Mouse (Mus musculus) embryonic facial prominence, embryonic 11.5 days (tissue): Measurements from ENCODE around the gene Ephb2. TPM values are rescaled to one million over a fixed set of nuclear protein-coding genes. Genes with fewer than 3 reads are reported as not detected.
A peak's percentile ranks its signal among the peaks of the same experiment; 100 is the strongest.

Source experiments
- ATAC-seq: fragments of 200-750 bp; cut with Nextera tagmentation; replicated peaks from 2 replicates; pipeline ENCODE4 v1.8.0; 2017; ENCODE audit warnings: low read depth; ENCODE audit not compliant: insufficient number of reproducible peaks, low FRiP score, low TSS enrichment
- DNase-seq: peaks from one replicate; pipeline ENCODE4 v3.0.0-alpha.2; 2015; ENCODE audit warnings: low spot score
- H3K27ac ChIP-seq: fragments of 300-500 bp; sonication (generic); replicated peaks from 2 replicates; pipeline ENCODE4 v1.5.1; 2014; ENCODE audit warnings: mild to moderate bottlenecking, low read depth, low read length, control low read depth
- H3K27me3 ChIP-seq: fragments of 300-500 bp; sonication (generic); 2 replicates; pipeline ENCODE4 v1.6.1; 2014; ENCODE audit warnings: mild to moderate bottlenecking, low read length, moderate library complexity, mixed read lengths; ENCODE audit not compliant: control insufficient read depth, insufficient read depth
- H3K36me3 ChIP-seq: fragments of 300-500 bp; sonication (generic); replicated peaks from 2 replicates; pipeline ENCODE4 v1.6.1; 2014; ENCODE audit warnings: low read depth, mild to moderate bottlenecking, low read length, moderate library complexity, mixed read lengths; ENCODE audit not compliant: control insufficient read depth, insufficient read depth
- H3K4me1 ChIP-seq: fragments of 300-500 bp; sonication (generic); 2 replicates; pipeline ENCODE4 v1.6.1; 2014; ENCODE audit warnings: low read length, mixed read lengths; ENCODE audit not compliant: control insufficient read depth, insufficient read depth
- H3K4me2 ChIP-seq: fragments of 300-500 bp; sonication (generic); 2 replicates; pipeline ENCODE4 v1.6.1; 2014; ENCODE audit warnings: low read depth, mild to moderate bottlenecking, control low read depth, low read length, moderate library complexity
- H3K4me3 ChIP-seq: fragments of 300-500 bp; sonication (generic); 2 replicates; pipeline ENCODE4 v1.5.1; 2014; ENCODE audit warnings: low read depth, low read length, control low read depth
- H3K9ac ChIP-seq: fragments of 300-500 bp; sonication (generic); replicated peaks from 2 replicates; pipeline ENCODE4 v1.6.1; 2014; ENCODE audit warnings: mild to moderate bottlenecking, control low read depth, low read length
- H3K9me3 ChIP-seq: fragments of 300-500 bp; sonication (generic); replicated peaks from 2 replicates; pipeline ENCODE4 v1.6.1; 2016; ENCODE audit warnings: mild to moderate bottlenecking, low read length, inconsistent platforms, mixed read lengths; ENCODE audit not compliant: control insufficient read depth
- WGBS: fragments of 180-500 bp; shearing (Covaris S2); extraction: QIAGEN DNeasy Blood & Tissue Kit; methylation state at CpG from one replicate; pipeline ENCODE4 v1.1.7; 2014; 5-methylcytosine and 5-hydroxymethylcytosine counted together
- polyA plus RNA-seq: library from polyadenylated mRNA; unstranded; fragments of >200 nt; fragmentation: Nextera tagmentation; extraction: Ambion mirVana; gene quantifications from 2 replicates; pipeline ENCODE4 v1.2.1, GENCODE M21; 2014

The Ephb2 gene
- polyA plus RNA-seq, 1 experiment from 2014 or later: 11.7 TPM

- Histone ChIP-seq H3K27ac (no peak overlapping the region), H3K4me3 (no peak overlapping the region), H3K9ac (no peak overlapping the region), H3K4me2 (no peak overlapping the region), H3K4me1 (no peaks in the 10 kb centered on the region), H3K9me3 (no peaks in the 10 kb centered on the region), H3K36me3 (no peaks in the 10 kb centered on the region), H3K27me3 (no peaks in the 10 kb centered on the region)
- DNase-seq (no peak), ATAC-seq (no peak)
- WGBS: 87% methylated on average over 9 of the region's 9 CpGs
These were observed 115.8 kb downstream of the Ephb2 start for GRCm38 (mm10) chr4:136720025-136720424.

- Histone ChIP-seq H3K9ac (no peak overlapping the region), H3K4me3 (no peak overlapping the region), H3K36me3 (no peaks in the 10 kb centered on the region), H3K4me2 (no peak overlapping the region), H3K27ac (no peak overlapping the region), H3K4me1 (no peaks in the 10 kb centered on the region), H3K9me3 (no peaks in the 10 kb centered on the region), H3K27me3 (no peaks in the 10 kb centered on the region)
- no peak for DNase-seq
- WGBS: 93% methylated on average over 14 of the region's 14 CpGs
- ATAC-seq: no peak
These were observed 117.4 kb downstream of the Ephb2 start for GRCm38 (mm10) chr4:136718193-136718986.

- DNase-seq (no peak), ATAC-seq (no peak)
- 79% methylated on average over 7 of the region's 7 CpGs for WGBS
- Histone ChIP-seq H3K36me3 (no peaks in the 10 kb centered on the region), H3K4me3 (no peak overlapping the region), H3K27ac (no peak overlapping the region), H3K9me3 (no peaks in the 10 kb centered on the region), H3K27me3 (no peaks in the 10 kb centered on the region), H3K9ac (no peak overlapping the region), H3K4me2 (no peak overlapping the region), H3K4me1 (no peaks in the 10 kb centered on the region)
These were observed 119.2 kb downstream of the Ephb2 start for GRCm38 (mm10) chr4:136716561-136716972.

- H3K4me3 ChIP-seq: no peak overlapping the region
- no peaks in the 10 kb centered on the region for H3K9me3 ChIP-seq
- DNase-seq: peak; percentile 42
- H3K9ac ChIP-seq: no peak overlapping the region
- WGBS: 60% methylated on average over 6 of the region's 6 CpGs
- H3K27me3 ChIP-seq: no peaks in the 10 kb centered on the region
- no peaks in the 10 kb centered on the region for H3K4me1 ChIP-seq
- H3K36me3 ChIP-seq: no peaks in the 10 kb centered on the region
- no peak for ATAC-seq
- H3K27ac ChIP-seq: no peak overlapping the region
- no peak overlapping the region for H3K4me2 ChIP-seq
These were observed 121.3 kb downstream of the Ephb2 start for GRCm38 (mm10) chr4:136714530-136714929.

- Histone ChIP-seq H3K4me3 (no peak overlapping the region), H3K4me1 (no peaks in the 10 kb centered on the region), H3K9me3 (no peaks in the 10 kb centered on the region), H3K27me3 (no peaks in the 10 kb centered on the region), H3K27ac (no peak overlapping the region), H3K4me2 (no peak overlapping the region), H3K9ac (no peak overlapping the region), H3K36me3 (no peaks in the 10 kb centered on the region)
- DNase-seq (no peak), ATAC-seq (no peak)
- 86% methylated on average over 7 of the region's 7 CpGs for WGBS
These were observed 121.9 kb downstream of the Ephb2 start for GRCm38 (mm10) chr4:136713889-136714288.

GRCm38 (mm10) chr4:136713431-136713830 lies 122.4 kb downstream of the Ephb2 start:
- no peak for DNase-seq
- H3K27me3 ChIP-seq: no peaks in the 10 kb centered on the region
- H3K4me3 ChIP-seq: no peak overlapping the region
- H3K9ac ChIP-seq: no peak overlapping the region
- no peaks in the 10 kb centered on the region for H3K36me3 ChIP-seq
- no peak overlapping the region for H3K27ac ChIP-seq
- no peak for ATAC-seq
- 82% methylated on average over 3 of the region's 3 CpGs for WGBS
- no peak overlapping the region for H3K4me2 ChIP-seq
- H3K4me1 ChIP-seq: no peaks in the 10 kb centered on the region
- no peaks in the 10 kb centered on the region for H3K9me3 ChIP-seq

GRCm38 (mm10) chr4:136711985-136712768 lies 123.6 kb downstream of the Ephb2 start:
- H3K4me1 ChIP-seq: no peaks in the 10 kb centered on the region
- WGBS: 49% methylated on average over 20 of the region's 20 CpGs
- ATAC-seq (no peak), DNase-seq (no peak)
- no peaks in the 10 kb centered on the region for H3K9me3 ChIP-seq
- no peak overlapping the region for H3K27ac ChIP-seq
- H3K9ac ChIP-seq: no peak overlapping the region
- no peak overlapping the region for H3K4me3 ChIP-seq
- no peaks in the 10 kb centered on the region for H3K27me3 ChIP-seq
- no peaks in the 10 kb centered on the region for H3K36me3 ChIP-seq
- no peak overlapping the region for H3K4me2 ChIP-seq

- H3K4me3 ChIP-seq: no peak overlapping the region
- no peaks in the 10 kb centered on the region for H3K9me3 ChIP-seq
- DNase-seq (no peak), ATAC-seq (no peak)
- no peaks in the 10 kb centered on the region for H3K27me3 ChIP-seq
- no peaks in the 10 kb centered on the region for H3K36me3 ChIP-seq
- 96% methylated on average over 9 of the region's 9 CpGs for WGBS
- no peak overlapping the region for H3K27ac ChIP-seq
- H3K4me2 ChIP-seq: no peak overlapping the region
- H3K9ac ChIP-seq: no peak overlapping the region
- H3K4me1 ChIP-seq: no peaks in the 10 kb centered on the region
These were observed 125.4 kb downstream of the Ephb2 start for GRCm38 (mm10) chr4:136710345-136710744.
